Mouse (Mus musculus): ENCODE measurements at regions not wholly inside any gene's neighbourhood (a gene's known extent, or its start where the extent isn't known, plus 50 kb on each side); places are given as distances from the start of the nearest gene placed in this dataset.
A peak's percentile ranks its signal among the peaks of the same experiment; 100 is the strongest.

- WGBS, result 81% methylated on average over 17 of the region's 17 CpGs
- no peak overlapping the region for H3K27ac ChIP-seq (ENCODE audit: insufficient read depth, low read depth, low read length)
- peaks cover 5% of the 10 kb centered on the region for H3K4me1 ChIP-seq (ENCODE audit: control insufficient read depth, insufficient read depth, low read length)
- H3K4me3 ChIP-seq (ENCODE audit: insufficient read depth, low read depth, low read length), result no peak overlapping the region
- TF ChIP-seq CTCF (IDR thresholded peaks at IDR 0.05; ENCODE audit: insufficient read depth, low read depth, low read length), result no peak
- TF ChIP-seq POLR2A (IDR thresholded peaks at IDR 0.05; ENCODE audit: insufficient read depth, low read depth, low read length), result no peak
Measured at GRCm38 (mm10) chr6:31665671-31666486, 102.1 kb upstream of the Podxl start.

- Histone ChIP-seq H3K4me1 (ENCODE audit: control insufficient read depth, insufficient read depth, low read length) (peaks cover 9% of the 10 kb centered on the region), H3K27ac (ENCODE audit: insufficient read depth, low read depth, low read length) (no peak overlapping the region), H3K4me3 (ENCODE audit: insufficient read depth, low read depth, low read length) (no peak overlapping the region)
- 25% methylated on average over 7 of the region's 7 CpGs for WGBS
- TF ChIP-seq POLR2A (IDR thresholded peaks at IDR 0.05; ENCODE audit: insufficient read depth, low read depth, low read length) (no peak), CTCF (IDR thresholded peaks at IDR 0.05; ENCODE audit: insufficient read depth, low read depth, low read length) (peak; percentile 69)
Measured at GRCm38 (mm10) chr6:31664495-31664894, 100.7 kb upstream of the Podxl start.

- Histone ChIP-seq H3K4me1 (ENCODE audit: control insufficient read depth, insufficient read depth, low read length) (peaks cover 9% of the 10 kb centered on the region), H3K4me3 (ENCODE audit: insufficient read depth, low read depth, low read length) (no peak overlapping the region), H3K27ac (ENCODE audit: insufficient read depth, low read depth, low read length) (no peak overlapping the region)
- WGBS, result 10% methylated on average over 8 of the region's 8 CpGs
- TF ChIP-seq POLR2A (IDR thresholded peaks at IDR 0.05; ENCODE audit: insufficient read depth, low read depth, low read length) (no peak), CTCF (IDR thresholded peaks at IDR 0.05; ENCODE audit: insufficient read depth, low read depth, low read length) (peak; percentile 48; the same call in 1 of the 2 replicates)
Measured at GRCm38 (mm10) chr6:31660778-31661177, 97.0 kb upstream of the Podxl start.

GRCm38 (mm10) chr6:31659901-31660300 lies 96.1 kb upstream of the Podxl start:
- TF ChIP-seq CTCF (IDR thresholded peaks at IDR 0.05; ENCODE audit: insufficient read depth, low read depth, low read length), result no peak
- no peak for TF ChIP-seq POLR2A (IDR thresholded peaks at IDR 0.05; ENCODE audit: insufficient read depth, low read depth, low read length)
- 70% methylated on average over 4 of the region's 4 CpGs for WGBS
- peaks cover 7% of the 10 kb centered on the region for H3K4me1 ChIP-seq (ENCODE audit: control insufficient read depth, insufficient read depth, low read length)
- H3K4me3 ChIP-seq (ENCODE audit: insufficient read depth, low read depth, low read length), result no peak overlapping the region
- no peak overlapping the region for H3K27ac ChIP-seq (ENCODE audit: insufficient read depth, low read depth, low read length)

- TF ChIP-seq CTCF (IDR thresholded peaks at IDR 0.05; ENCODE audit: insufficient read depth, low read depth, low read length) (no peak), POLR2A (IDR thresholded peaks at IDR 0.05; ENCODE audit: insufficient read depth, low read depth, low read length) (no peak)
- 84% methylated on average over 19 of the region's 19 CpGs for WGBS
- no peak overlapping the region for H3K4me3 ChIP-seq (ENCODE audit: insufficient read depth, low read depth, low read length)
- H3K27ac ChIP-seq (ENCODE audit: insufficient read depth, low read depth, low read length), result no peak overlapping the region
- peaks cover 3% of the 10 kb centered on the region for H3K4me1 ChIP-seq (ENCODE audit: control insufficient read depth, insufficient read depth, low read length)
Measured at GRCm38 (mm10) chr6:31658447-31659199, 94.8 kb upstream of the Podxl start.

GRCm38 (mm10) chr6:31650791-31651476 lies 87.2 kb upstream of the Podxl start:
- no peak overlapping the region for H3K27ac ChIP-seq (ENCODE audit: insufficient read depth, low read depth, low read length)
- WGBS, result 79% methylated on average over 7 of the region's 7 CpGs
- H3K4me1 ChIP-seq (ENCODE audit: control insufficient read depth, insufficient read depth, low read length), result no peaks in the 10 kb centered on the region
- no peak overlapping the region for H3K4me3 ChIP-seq (ENCODE audit: insufficient read depth, low read depth, low read length)
- TF ChIP-seq POLR2A (IDR thresholded peaks at IDR 0.05; ENCODE audit: insufficient read depth, low read depth, low read length), result no peak
- no peak for TF ChIP-seq CTCF (IDR thresholded peaks at IDR 0.05; ENCODE audit: insufficient read depth, low read depth, low read length)

GRCm38 (mm10) chr6:31645261-31645660 lies 81.5 kb upstream of the Podxl start:
- no peak for TF ChIP-seq POLR2A (IDR thresholded peaks at IDR 0.05; ENCODE audit: insufficient read depth, low read depth, low read length)
- no peak for TF ChIP-seq CTCF (IDR thresholded peaks at IDR 0.05; ENCODE audit: insufficient read depth, low read depth, low read length)
- WGBS, result 92% methylated on average over 6 of the region's 6 CpGs
- peaks cover 8% of the 10 kb centered on the region for H3K4me1 ChIP-seq (ENCODE audit: control insufficient read depth, insufficient read depth, low read length)
- no peak overlapping the region for H3K4me3 ChIP-seq (ENCODE audit: insufficient read depth, low read depth, low read length)
- no peak overlapping the region for H3K27ac ChIP-seq (ENCODE audit: insufficient read depth, low read depth, low read length)

GRCm38 (mm10) chr6:31644504-31644903 lies 80.7 kb upstream of the Podxl start:
- TF ChIP-seq POLR2A (IDR thresholded peaks at IDR 0.05; ENCODE audit: insufficient read depth, low read depth, low read length) (no peak), CTCF (IDR thresholded peaks at IDR 0.05; ENCODE audit: insufficient read depth, low read depth, low read length) (no peak)
- no peak overlapping the region for H3K4me3 ChIP-seq (ENCODE audit: insufficient read depth, low read depth, low read length)
- peaks cover 8% of the 10 kb centered on the region for H3K4me1 ChIP-seq (ENCODE audit: control insufficient read depth, insufficient read depth, low read length)
- no peak overlapping the region for H3K27ac ChIP-seq (ENCODE audit: insufficient read depth, low read depth, low read length)
- WGBS, result 84% methylated on average over 5 of the region's 5 CpGs

All from olfactory bulb, adult 2 months (tissue).